Mouse (Mus musculus): ENCODE measurements around the gene Engase. TPM values are rescaled to one million over a fixed set of nuclear protein-coding genes. Genes with fewer than 3 reads are reported as not detected.
A peak's percentile ranks its signal among the peaks of the same experiment; 100 is the strongest.

Engase gene
- 10 to 100 TPM in 1 of 2 experiments, 1 to 10 TPM in 1; 8.3 to 11.5 TPM for total RNA-seq (2021)

- peak; percentile 95 for DNase-seq
- intact Hi-C loops (cut with DNase I), result no loop called here
Measured at GRCm38 (mm10) chr11:118476396-118477373, at the start of gene Engase. TSS of gene Engase (plus strand) at chr11:118476829.

GRCm38 (mm10) chr11:118427266-118427779 is 49.3 kb upstream of the Engase start:
- no peak for DNase-seq
- intact Hi-C loops (cut with DNase I), result loop anchor here (5.0 to 10.0 kb wide), 2 partner anchors 315 to 547 kb away; no protein-coding TSS in a partner anchor

GRCm38 (mm10) chr11:118427986-118428385 is 48.6 kb upstream of the Engase start, which contains the start of gene C1qtnf1:
TSS of gene C1qtnf1 (plus strand) at chr11:118428203.
- intact Hi-C loops (cut with DNase I), result loop anchor here (5.0 to 10.0 kb wide), 2 partner anchors 314 to 547 kb away; no protein-coding TSS in a partner anchor
- no peak for DNase-seq

DNA sequence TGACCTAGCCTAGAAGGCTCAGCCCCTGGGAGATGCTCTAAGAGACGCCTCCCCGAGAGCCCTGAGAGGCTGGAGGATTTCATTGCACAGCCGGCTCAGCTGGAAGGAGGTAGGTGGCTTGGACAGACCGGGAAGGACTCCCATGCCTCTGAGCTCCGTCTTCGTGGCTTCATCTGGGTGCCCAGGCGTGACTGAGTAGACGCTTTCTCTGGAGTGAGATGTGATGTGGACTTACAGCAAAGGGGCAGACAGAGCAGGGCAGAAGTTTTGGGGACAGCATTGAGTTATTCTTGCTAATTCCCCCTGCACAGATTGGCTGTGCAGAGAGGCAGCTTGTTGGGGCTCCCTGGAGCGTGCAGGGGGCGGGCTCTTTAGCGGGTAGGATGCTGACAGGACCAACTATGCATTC is 48.2 kb upstream of the Engase start:
- intact Hi-C loops (cut with DNase I), result loop anchor here (5.0 to 10.0 kb wide), 2 partner anchors 314 to 546 kb away; no protein-coding TSS in a partner anchor
- no peak for DNase-seq

GRCm38 (mm10) chr11:118428944-118429709 is 47.5 kb upstream of the Engase start:
- intact Hi-C loops (cut with DNase I), result loop anchor here (5.0 to 10.0 kb wide), 2 partner anchors 313 to 546 kb away; no protein-coding TSS in a partner anchor

DNA sequence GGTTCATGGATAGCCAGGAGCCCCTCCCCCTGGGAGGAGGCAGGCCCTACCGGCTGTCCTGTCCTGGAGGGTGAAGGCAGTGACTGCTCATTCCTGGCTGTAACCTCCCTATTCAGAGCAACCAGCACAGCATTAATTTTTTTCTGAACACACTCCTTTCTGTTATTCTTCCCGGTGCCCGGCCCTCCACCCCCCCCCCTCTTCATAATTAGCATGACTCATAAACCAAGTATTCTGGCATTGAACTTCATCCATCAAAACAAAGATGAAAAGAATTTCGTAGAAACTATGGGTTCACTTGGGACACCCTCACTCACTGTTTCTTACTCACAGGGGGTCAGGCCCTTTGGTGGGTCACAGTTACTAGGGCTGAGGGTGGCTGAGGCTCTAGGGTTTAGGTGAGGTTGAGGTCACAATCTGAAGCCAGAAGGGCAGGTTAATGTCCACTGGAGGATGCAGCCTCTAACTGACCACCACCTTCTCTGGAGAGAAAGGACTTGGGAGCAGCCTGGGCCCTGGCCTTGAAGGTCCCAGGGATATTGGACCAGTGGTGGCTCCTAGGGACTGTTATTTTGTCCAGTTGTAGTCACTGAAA is 46.2 kb upstream of the Engase start:
- intact Hi-C loops (cut with DNase I), result no loop called here

More at GRCm38 (mm10) chr11:118428944-118429709, 47.5 kb upstream of the Engase start:
- DNase-seq, result no peak

GRCm38 (mm10) chr11:118431100-118431948 is 45.3 kb upstream of the Engase start:
- intact Hi-C loops (cut with DNase I), result no loop called here
- DNase-seq, result no peak

More for the DNA sequence above, 46.2 kb upstream of the Engase start:
- no peak for DNase-seq

DNA sequence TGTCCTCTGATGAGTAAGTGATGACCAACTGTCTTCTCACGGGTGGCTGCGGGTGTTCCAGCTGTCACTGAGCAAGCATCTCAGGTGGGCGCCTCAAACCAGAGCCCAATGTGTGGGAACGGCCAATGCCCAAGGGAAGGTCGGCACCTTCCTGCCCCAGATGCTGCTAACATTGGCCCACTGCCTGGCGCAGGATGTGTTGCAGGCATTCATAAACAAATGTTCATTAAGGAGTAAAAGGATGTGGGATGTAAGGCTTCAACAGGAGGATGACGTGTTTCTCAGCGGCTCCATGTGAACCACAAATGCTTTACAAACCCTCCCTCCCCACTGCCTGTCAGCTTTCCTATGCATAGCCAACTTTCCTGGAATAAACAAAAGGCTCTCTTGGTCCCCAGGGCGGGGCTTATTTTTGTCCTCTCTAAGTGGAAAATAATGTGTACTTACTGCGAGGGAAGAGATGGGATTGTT is 43.2 kb upstream of the Engase start:
- intact Hi-C loops (cut with DNase I), result no loop called here
- no peak for DNase-seq

- DNase-seq, result no peak
- intact Hi-C loops (cut with DNase I), result no loop called here
Measured at GRCm38 (mm10) chr11:118434093-118434492, 42.5 kb upstream of the Engase start.

DNA sequence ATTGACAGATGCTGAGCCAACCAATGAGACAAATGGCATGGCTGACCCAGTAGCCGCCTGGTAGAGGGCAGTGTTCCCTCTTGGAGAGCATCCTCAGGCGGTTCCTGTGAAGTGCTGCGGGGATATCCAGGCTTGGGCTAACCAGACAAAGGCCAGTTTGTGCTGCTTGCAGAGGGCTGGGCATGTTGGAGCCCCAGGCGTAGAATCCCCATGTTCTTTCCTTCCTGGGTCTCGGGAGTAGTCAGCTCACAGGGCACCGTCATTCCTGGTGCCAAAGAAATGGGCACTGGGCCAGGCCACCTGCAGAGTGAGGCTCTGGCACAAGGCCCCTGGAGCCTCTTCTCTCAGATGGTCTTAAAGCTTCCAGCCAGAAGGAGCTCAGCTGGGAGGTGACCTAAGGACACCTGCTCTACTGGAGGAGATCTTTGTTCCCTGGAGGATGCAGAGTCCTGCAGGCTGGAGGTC is 40.1 kb upstream of the Engase start:
- peak; percentile 83 for DNase-seq
- intact Hi-C loops (cut with DNase I), result no loop called here

DNA sequence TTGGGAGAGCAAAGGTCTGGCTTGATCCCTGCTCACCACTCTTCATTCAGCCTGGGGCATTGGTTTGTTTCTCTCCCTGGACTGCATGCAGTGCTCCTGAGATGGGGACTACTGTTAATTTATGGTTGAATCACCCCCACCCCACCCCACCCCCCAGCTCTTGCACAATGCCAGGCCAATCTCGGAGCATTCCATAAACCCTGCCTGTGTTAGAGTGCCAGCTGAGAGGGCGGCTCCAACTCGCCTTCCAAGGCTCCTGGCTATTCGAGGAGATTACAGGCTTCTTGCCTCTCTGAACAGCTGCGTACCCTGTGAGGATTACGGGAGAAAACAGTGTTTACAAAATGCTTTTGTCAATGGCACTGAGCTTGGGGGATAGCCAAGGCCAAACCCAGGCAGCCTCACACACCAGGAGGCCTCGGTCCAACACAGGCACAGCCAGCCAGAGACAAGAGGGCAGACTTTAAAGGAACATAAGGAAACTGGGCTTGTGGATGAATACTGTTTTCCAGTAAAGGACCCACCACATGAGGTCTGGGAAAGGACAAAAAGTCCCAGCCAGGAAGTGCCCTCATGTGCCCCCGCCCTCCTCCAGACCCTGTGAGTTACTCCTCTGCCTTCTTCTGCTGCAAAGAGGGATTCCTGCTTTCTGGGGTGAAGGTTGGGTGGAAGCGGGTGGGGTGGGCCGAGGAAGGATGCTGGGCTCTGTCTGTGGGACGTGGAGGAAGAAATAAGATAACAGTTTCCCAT is 37.8 kb upstream of the Engase start:
- DNase-seq, result peak; percentile 44
- intact Hi-C loops (cut with DNase I), result no loop called here

- DNase-seq, result no peak
- intact Hi-C loops (cut with DNase I), result no loop called here
Measured at GRCm38 (mm10) chr11:118442691-118443090, 33.9 kb upstream of the Engase start.

GRCm38 (mm10) chr11:118443201-118443970 is 33.2 kb upstream of the Engase start:
- peak; percentile 81 for DNase-seq
- intact Hi-C loops (cut with DNase I), result no loop called here

DNA sequence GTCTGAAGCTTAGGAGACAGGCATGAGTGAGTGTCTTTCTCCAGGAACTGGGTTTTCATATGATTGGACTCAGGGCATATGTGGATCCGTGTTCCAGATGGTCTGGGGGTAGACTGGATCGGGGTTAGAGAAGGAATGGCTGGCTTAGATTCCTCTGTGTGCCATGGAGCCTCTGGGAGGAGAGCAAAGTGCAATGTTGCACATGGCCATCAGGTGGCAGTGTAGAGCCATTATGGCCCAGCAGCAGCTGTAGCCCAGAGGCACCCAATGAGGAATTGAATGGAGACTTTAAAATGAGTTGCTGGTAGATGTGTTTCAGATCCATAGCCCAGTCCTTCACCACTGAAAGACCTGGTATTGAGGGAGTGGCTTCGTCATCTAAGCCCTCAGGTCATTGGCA is 30.8 kb upstream of the Engase start:
- intact Hi-C loops (cut with DNase I), result no loop called here
- peak; percentile 71 for DNase-seq

- intact Hi-C loops (cut with DNase I), result no loop called here
- peak; percentile 55 for DNase-seq
Measured at GRCm38 (mm10) chr11:118447346-118447745, 29.3 kb upstream of the Engase start.

DNA sequence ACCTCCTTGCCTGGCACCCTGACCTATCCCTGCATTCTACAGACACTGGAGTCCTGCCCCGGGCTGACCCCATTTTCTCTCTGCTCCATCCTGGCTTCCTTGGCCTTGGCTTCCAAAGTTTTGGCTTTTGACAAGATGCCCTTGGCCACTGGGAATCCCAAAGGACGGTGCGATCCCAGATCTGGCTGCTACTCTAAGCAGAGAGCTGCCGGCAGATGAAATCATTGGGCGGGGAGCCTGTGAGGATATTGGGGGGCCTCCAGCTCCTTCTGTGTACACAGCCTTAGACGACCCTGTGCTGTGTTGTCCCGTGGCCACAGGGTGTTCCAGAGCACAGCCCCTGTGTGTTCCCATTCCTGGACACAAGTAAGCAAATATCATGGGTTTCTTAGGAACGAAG is 28.2 kb upstream of the Engase start:
- peak; percentile 20 for DNase-seq
- intact Hi-C loops (cut with DNase I), result no loop called here

- DNase-seq, result peak; percentile 18
- intact Hi-C loops (cut with DNase I), result no loop called here
Measured at GRCm38 (mm10) chr11:118451211-118451610, 25.4 kb upstream of the Engase start.

- intact Hi-C loops (cut with DNase I), result no loop called here
- no peak for DNase-seq
Measured at GRCm38 (mm10) chr11:118452955-118453354, 23.7 kb upstream of the Engase start.
